Mouse (Mus musculus) heart, adult 2 months (tissue): ENCODE data around the gene Nubp1. TPM values are rescaled to one million over a fixed set of nuclear protein-coding genes. Genes with fewer than 3 reads are reported as not detected.

Source experiments
- DNase-seq, 2 experiments: peaks; one replicate each; pipeline ENCODE4 v3.0.0; 2021
- H3K27ac ChIP-seq: fragments of 200-600 bp; 2 replicates; pipeline ENCODE4 v1.8.1; 2022
- H3K27me3 ChIP-seq: fragments of 200-500 bp; 2 replicates; pipeline ENCODE4 v1.6.1; 2012; ENCODE audit warnings: mild to moderate bottlenecking, low read length, inconsistent platforms, mixed read lengths; ENCODE audit not compliant: control insufficient read depth, insufficient read depth
- H3K36me3 ChIP-seq: fragments of 200-500 bp; 2 replicates; pipeline ENCODE4 v1.6.1; 2012; ENCODE audit warnings: low read length, inconsistent platforms; ENCODE audit not compliant: control insufficient read depth, insufficient read depth
- H3K4me1 ChIP-seq: fragments of 200-500 bp; 2 replicates; pipeline ENCODE4 v1.6.1; 2011; ENCODE audit warnings: low read length; ENCODE audit not compliant: control insufficient read depth, insufficient read depth
- H3K4me3 ChIP-seq: fragments of 200-600 bp; 2 replicates; pipeline ENCODE4 v1.8.1; 2022
- H3K79me2 ChIP-seq: fragments of 200-500 bp; replicated peaks from 2 replicates; pipeline ENCODE4 v1.6.1; 2012; ENCODE audit warnings: mild to moderate bottlenecking, inconsistent platforms, low read length, moderate library complexity, mixed read lengths; ENCODE audit not compliant: control insufficient read depth, insufficient read depth
- H3K9ac ChIP-seq: fragments of 200-500 bp; 2 replicates; pipeline ENCODE4 v1.6.1; 2012; ENCODE audit warnings: low read depth, mild to moderate bottlenecking, control low read depth, inconsistent platforms, low read length, mixed read lengths
- CTCF ChIP-seq: fragments of 200-600 bp; IDR thresholded peaks from 2 replicates; pipeline ENCODE4 v1.8.1; 2022; ENCODE audit warnings: antibody characterized with exemption, mild to moderate bottlenecking, moderate library complexity
- EP300 ChIP-seq: fragments of 200-500 bp; IDR thresholded peaks from 2 replicates; pipeline ENCODE4 v1.6.1; 2011; ENCODE audit warnings: low read depth, low read length, control low read depth; ENCODE audit not compliant: insufficient read depth
- POLR2A ChIP-seq: fragments of 200-500 bp; IDR thresholded peaks from 2 replicates; pipeline ENCODE4 v1.6.1; 2011; ENCODE audit warnings: mild to moderate bottlenecking, low read depth, low read length, control low read depth; ENCODE audit not compliant: insufficient read depth
- WGBS: fragments of 180-500 bp; shearing (Covaris S2); methylation state at CpG from one replicate; pipeline ENCODE4 v1.1.7; 2018; 5-methylcytosine and 5-hydroxymethylcytosine counted together
- intact Hi-C: fragments of 180-260 bp; cut with DNase I; formaldehyde crosslinking; loops from one replicate; pipeline ENCODE4 v1.15.1; 2025
- polyA plus RNA-seq: library from polyadenylated mRNA; depleted of rRNA; stranded (reverse); fragments of >200 nt; gene quantifications from 2 replicates; pipeline ENCODE4 v1.2.3, GENCODE M21; 2012
- total RNA-seq, 2 experiments: library from RNA; stranded (reverse); gene quantifications; 2 replicates each; pipeline ENCODE4 v1.2.3; 2021

Nubp1 gene
- total and polyA plus RNA-seq, 3 experiments: 7.4 to 11.5 (median 7.9) TPM

- Histone ChIP-seq H3K27me3 (no peaks in the 10 kb centered on the region), H3K27ac (no peak overlapping the region), H3K4me3 (no peak overlapping the region), H3K4me1 (no peaks in the 10 kb centered on the region), H3K79me2 (no peaks in the 10 kb centered on the region), H3K9ac (no peak overlapping the region), H3K36me3 (no peaks in the 10 kb centered on the region)
- DNase-seq: peak; percentile 71 to 88
- 24% methylated on average over 7 of the region's 7 CpGs for WGBS
- intact Hi-C loops: loop anchor here (5.0 to 10.0 kb wide), 2 partner anchors 123 to 314 kb away; no protein-coding TSS in a partner anchor
- TF ChIP-seq CTCF: peak; percentile 94
- no peak for TF ChIP-seq POLR2A
- TF ChIP-seq EP300: peak; percentile 87; the same call in 1 of the 2 replicates
Measured at GRCm38 (mm10) chr16:10399160-10399559, 12.6 kb upstream of the Nubp1 start.

GRCm38 (mm10) chr16:10415976-10416375, 4.2 kb downstream of the Nubp1 start:
- no peaks in the 10 kb centered on the region for H3K36me3 ChIP-seq
- H3K9ac ChIP-seq: no peak overlapping the region
- H3K27me3 ChIP-seq: no peaks in the 10 kb centered on the region
- TF ChIP-seq POLR2A (no peak), CTCF (peak; percentile 50), EP300 (no peak)
- no peaks in the 10 kb centered on the region for H3K79me2 ChIP-seq
- no peaks in the 10 kb centered on the region for H3K4me1 ChIP-seq
- peak; percentile 55 to 59 for DNase-seq
- intact Hi-C loops: loop anchor here (2.0 kb wide), 1 partner anchor 105 kb away; no protein-coding TSS in a partner anchor
- H3K4me3 ChIP-seq: no peak overlapping the region
- no peak overlapping the region for H3K27ac ChIP-seq
- 77% methylated on average over 6 of the region's 6 CpGs for WGBS

GRCm38 (mm10) chr16:10416866-10417265, 5.1 kb downstream of the Nubp1 start:
- H3K36me3 ChIP-seq: no peaks in the 10 kb centered on the region
- TF ChIP-seq CTCF (peak; percentile 75), EP300 (no peak)
- no peaks in the 10 kb centered on the region for H3K4me1 ChIP-seq
- H3K79me2 ChIP-seq: no peaks in the 10 kb centered on the region
- H3K27me3 ChIP-seq: no peaks in the 10 kb centered on the region
- DNase-seq: no peak
- no peak overlapping the region for H3K9ac ChIP-seq
- no peak overlapping the region for H3K27ac ChIP-seq
- H3K4me3 ChIP-seq: no peak overlapping the region
- 91% methylated on average over 4 of the region's 4 CpGs for WGBS
- intact Hi-C loops: loop anchor here (2.0 kb wide), 1 partner anchor 104 kb away; no protein-coding TSS in a partner anchor

GRCm38 (mm10) chr16:10417723-10418259, 6.0 kb downstream of the Nubp1 start:
- no peak overlapping the region for H3K9ac ChIP-seq
- H3K36me3 ChIP-seq: no peaks in the 10 kb centered on the region
- peak in 1 of 2 experiments; percentile 36 for DNase-seq
- 88% methylated on average over 9 of the region's 9 CpGs for WGBS
- intact Hi-C loops: loop anchor here (2.0 kb wide), 1 partner anchor 103 kb away; no protein-coding TSS in a partner anchor
- no peak overlapping the region for H3K4me3 ChIP-seq
- no peaks in the 10 kb centered on the region for H3K27me3 ChIP-seq
- no peaks in the 10 kb centered on the region for H3K79me2 ChIP-seq
- no peaks in the 10 kb centered on the region for H3K4me1 ChIP-seq
- H3K27ac ChIP-seq: no peak overlapping the region
- no peak for TF ChIP-seq EP300
- TF ChIP-seq CTCF: no peak
- no peak for TF ChIP-seq POLR2A

GRCm38 (mm10) chr16:10420447-10421054, 8.8 kb downstream of the Nubp1 start:
- H3K79me2 ChIP-seq: no peaks in the 10 kb centered on the region
- H3K4me1 ChIP-seq: no peaks in the 10 kb centered on the region
- no peak overlapping the region for H3K4me3 ChIP-seq
- intact Hi-C loops: no loop called here
- H3K36me3 ChIP-seq: no peaks in the 10 kb centered on the region
- TF ChIP-seq EP300 (no peak), POLR2A (no peak), CTCF (no peak)
- H3K9ac ChIP-seq: no peak overlapping the region
- no peak overlapping the region for H3K27ac ChIP-seq
- no peak for DNase-seq
- no peaks in the 10 kb centered on the region for H3K27me3 ChIP-seq
- WGBS: 93% methylated on average over 9 of the region's 9 CpGs

- H3K9ac ChIP-seq: no peak overlapping the region
- H3K27ac ChIP-seq: no peak overlapping the region
- no peak overlapping the region for H3K4me3 ChIP-seq
- H3K79me2 ChIP-seq: no peaks in the 10 kb centered on the region
- intact Hi-C loops: no loop called here
- no peak for TF ChIP-seq CTCF
- TF ChIP-seq EP300: no peak
- TF ChIP-seq POLR2A: no peak
- H3K27me3 ChIP-seq: no peaks in the 10 kb centered on the region
- H3K36me3 ChIP-seq: no peaks in the 10 kb centered on the region
- WGBS: 81% methylated on average over 1 of the region's 1 CpGs
- peaks cover 1% of the 10 kb centered on the region; the same call in 1 of the 2 replicates for H3K4me1 ChIP-seq
- no peak for DNase-seq
Measured at GRCm38 (mm10) chr16:10431911-10432310, 20.2 kb downstream of the Nubp1 start.
